In the genomic region with DNA sequence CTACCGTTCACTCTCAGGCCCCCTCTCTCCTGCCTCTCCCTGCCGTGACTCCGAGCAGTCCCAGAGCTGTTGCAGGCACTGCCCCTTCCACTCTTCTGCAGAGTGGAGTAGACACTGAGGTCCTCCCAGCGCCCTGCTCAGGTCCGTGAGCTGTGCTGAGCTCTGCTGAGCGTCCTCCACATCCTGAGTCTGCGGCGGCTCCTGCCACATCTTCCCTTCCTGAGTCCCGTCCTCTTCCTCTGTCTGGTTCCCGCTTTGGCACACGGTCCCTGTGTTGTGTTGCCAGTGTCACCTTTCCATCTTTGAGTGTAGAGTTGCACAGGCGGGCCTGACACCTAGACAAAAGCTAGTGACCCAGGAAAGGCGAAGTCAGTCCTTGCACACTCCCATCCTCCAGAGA, we compare ENCODE assay signal across 11 mouse cellular contexts. TPM values are rescaled to one million over a fixed set of nuclear protein-coding genes. Genes with fewer than 3 reads are reported as not detected.
A peak's percentile ranks its signal among the peaks of the same experiment; 100 is the strongest.
DNase-seq lines count a peak whose midpoint lies in the region; ATAC-seq and TF ChIP-seq lines count a peak whose summit lies in the region.
"Had no signal": no experiment of that assay in that cellular context is flagged by ENCODE, and none has a peak within 500 bp of the region (broad histone marks: within the 10 kb centered on the region; RNA-seq: fewer than 3 reads in every experiment).

No protein-coding gene starts in this region.

- DNase-seq in kidney, adult 2 months, result peak; percentile 21
- DNase-seq in kidney, adult 11 months, result no peak
- no peak for DNase-seq in ES-E14 (ENCODE audit: low read depth, low spot score)
- no peak for DNase-seq in embryonic facial prominence, embryonic 11.5 days (ENCODE audit: low spot score)
- DNase-seq in thymus, postnatal 10 days (ENCODE audit: low spot score in 2 of 2), result no peak
- DNase-seq in thymus, adult 18-20 months, result no peak
- DNase-seq: adrenal gland, adult 2 months; cerebellum, adult 9-10 months; thymus, postnatal 25 days had no signal

- no peaks in the 10 kb centered on the region for H3K9me3 ChIP-seq in ES-E14 (ENCODE audit: control insufficient read depth, insufficient read depth, low read depth, low read length)
- H3K9me3 ChIP-seq in embryonic facial prominence, embryonic 11.5 days (replicated peaks; ENCODE audit: control insufficient read depth, low read length), result no peaks in the 10 kb centered on the region
- H3K9me3 ChIP-seq in limb, embryonic 13.5 days, result no peaks in the 10 kb centered on the region

- ATAC-seq in embryonic facial prominence, embryonic 11.5 days (replicated peaks; ENCODE audit: insufficient number of reproducible peaks, low FRiP score, low TSS enrichment, low read depth), result no peak
- no peak for ATAC-seq in limb, embryonic 13.5 days (ENCODE audit: low FRiP score, low read depth)
- no peak for ATAC-seq in megakaryocyte-erythroid progenitor cell, adult 5-6 weeks (replicated peaks; ENCODE audit: low FRiP score, low TSS enrichment, poor library complexity, severe bottlenecking)

- peak overlapping the region; percentile 46; the same call in 1 of the 2 replicates for H3K9ac ChIP-seq in ES-E14 (ENCODE audit: insufficient read depth, low read depth, low read length, poor library complexity, severe bottlenecking)
- 0 out of 2 replicates have a peak overlapping the region, but pooled peaks have one; percentile 13 for H3K9ac ChIP-seq in embryonic facial prominence, embryonic 11.5 days (replicated peaks; ENCODE audit: low read length)
- no peak overlapping the region for H3K9ac ChIP-seq in limb, embryonic 13.5 days

- no peak for TF ChIP-seq POLR2A in kidney, adult 2 months (IDR thresholded peaks at IDR 0.05; ENCODE audit: low read depth, low read length)

- no peak for TF ChIP-seq CTCF in kidney, adult 2 months (conservative IDR thresholded peaks at IDR 0.05; ENCODE audit: insufficient read depth, insufficient read length, low read depth, low read length)

- 56% methylated on average over 13 of the region's 13 CpGs for WGBS in kidney, adult 2 months
- 69% methylated on average over 13 of the region's 13 CpGs for WGBS in embryonic facial prominence, embryonic 11.5 days
- WGBS in limb, embryonic 13.5 days, result 54% methylated on average over 13 of the region's 13 CpGs

- peak overlapping the region; percentile 42 for H3K27ac ChIP-seq in kidney, adult 2 months (ENCODE audit: insufficient read depth, low read depth, low read length)
- no peak overlapping the region for H3K27ac ChIP-seq in ES-E14 (ENCODE audit: insufficient read depth, low read depth, low read length, poor library complexity, severe bottlenecking)
- peak overlapping the region; percentile 65 for H3K27ac ChIP-seq in embryonic facial prominence, embryonic 11.5 days (replicated peaks; ENCODE audit: low read depth, low read length)
- H3K27ac ChIP-seq in limb, embryonic 13.5 days, result 0 out of 2 replicates have a peak overlapping the region, but pooled peaks have one; percentile 39

- no peaks in the 10 kb centered on the region for H3K36me3 ChIP-seq in kidney, adult 2 months (ENCODE audit: control insufficient read depth, insufficient read depth, low read length)
- H3K36me3 ChIP-seq in ES-E14 (ENCODE audit: control insufficient read depth, insufficient read depth, low read length, poor library complexity, severe bottlenecking), result peaks cover 11% of the 10 kb centered on the region
- H3K36me3 ChIP-seq in embryonic facial prominence, embryonic 11.5 days (replicated peaks; ENCODE audit: control insufficient read depth, insufficient read depth, low read depth, low read length), result no peaks in the 10 kb centered on the region; the same call in 1 of the 2 replicates
- H3K36me3 ChIP-seq in limb, embryonic 13.5 days, result peaks cover 75% of the 10 kb centered on the region

- H3K4me2 ChIP-seq in embryonic facial prominence, embryonic 11.5 days (ENCODE audit: low read depth, low read length), result no peak overlapping the region; the same call in 1 of the 2 replicates
- no peak overlapping the region for H3K4me2 ChIP-seq in limb, embryonic 13.5 days (replicated peaks)

- in situ Hi-C loops in ES-E14 (cut with MboI; ENCODE audit: low sequenced_read_pairs in 2 of 2, unreplicated experiment in 2 of 2), result loop anchor here in 1 of 2 experiments (25.0 kb wide), 1 partner anchor 262 kb away; no protein-coding TSS in a partner anchor

- no peaks in the 10 kb centered on the region for H3K4me1 ChIP-seq in kidney, adult 2 months (ENCODE audit: control insufficient read depth, insufficient read depth, low read length)
- H3K4me1 ChIP-seq in ES-E14 (ENCODE audit: control insufficient read depth in 2 of 2, insufficient read depth in 2 of 2, low read length in 2 of 2, poor library complexity in 1 of 2), result peaks cover 0 to 15% of the 10 kb centered on the region in 2 experiments; a peak in 1 of 4 replicates
- no peaks in the 10 kb centered on the region; the same call in none of the 2 replicates for H3K4me1 ChIP-seq in embryonic facial prominence, embryonic 11.5 days (ENCODE audit: control insufficient read depth, insufficient read depth, low read length)
- H3K4me1 ChIP-seq in limb, embryonic 13.5 days, result peaks cover 23% of the 10 kb centered on the region

- H3K27me3 ChIP-seq in kidney, adult 2 months (replicated peaks; ENCODE audit: control insufficient read depth, insufficient read depth, low read length), result no peaks in the 10 kb centered on the region
- no peaks in the 10 kb centered on the region for H3K27me3 ChIP-seq in embryonic facial prominence, embryonic 11.5 days (ENCODE audit: control insufficient read depth, insufficient read depth, low read length)
- H3K27me3 ChIP-seq in limb, embryonic 13.5 days, result no peaks in the 10 kb centered on the region

- no peak overlapping the region for H3K4me3 ChIP-seq in kidney, adult 2 months (ENCODE audit: insufficient read depth, low read depth, low read length)
- H3K4me3 ChIP-seq in ES-E14 (ENCODE audit: insufficient read depth in 1 of 2, low read depth in 1 of 2, low read length in 2 of 2, poor library complexity in 1 of 2, severe bottlenecking in 1 of 2), result no peak overlapping the region; a peak in 1 of 4 replicates
- no peak overlapping the region for H3K4me3 ChIP-seq in embryonic facial prominence, embryonic 11.5 days (ENCODE audit: low read depth, low read length)
- H3K4me3 ChIP-seq in limb, embryonic 13.5 days, result no peak overlapping the region

TF ChIP-seq in ES-E14, 5 proteins besides CTCF, POLR2A, EP300 and RAD21:
- TF ChIP-seq ZC3H11A (IDR thresholded peaks at IDR 0.05; ENCODE audit: borderline replicate concordance, low read depth, low read length) (no peak), CHD2 (IDR thresholded peaks at IDR 0.05; ENCODE audit: low read depth, low read length) (no peak), ZNF384 (IDR thresholded peaks at IDR 0.05; ENCODE audit: low read depth, low read length) (no peak), MAFK (IDR thresholded peaks at IDR 0.05; ENCODE audit: insufficient read depth, low read depth, low read length) (no peak), HCFC1 (IDR thresholded peaks at IDR 0.05; ENCODE audit: borderline replicate concordance, insufficient read depth, low read length) (no peak)

RNA-seq across cellular contexts. Expression of gene Gan, which starts 42.4 kb away (rescaled TPM):
- polyA plus RNA-seq in kidney, adult 2 months (2012; rRNA removed), result 3.1 and 3.4 TPM in 2 replicates
- total RNA-seq in ES-E14 (2012; rRNA removed), result 6.7 and 7.9 TPM in 2 replicates
- polyA plus RNA-seq in embryonic facial prominence, embryonic 11.5 days (2014; fragmentation: Nextera tagmentation; extraction: Ambion mirVana), result 1.9 and 2.5 TPM in 2 replicates
- 2.7 and 2.8 TPM in 2 replicates for polyA plus RNA-seq in limb, embryonic 13.5 days (2015; fragmentation: Nextera tagmentation; extraction: Ambion mirVana)
- total RNA-seq in megakaryocyte-erythroid progenitor cell, adult 5-6 weeks (2014; fragmentation: Nextera tagmentation), result 9.9 and 14.3 TPM in 2 replicates
- 4.4 and 6.6 TPM in 2 replicates for total RNA-seq in megakaryocyte-erythroid progenitor cell, adult 5-6 weeks (2017)

RNA-seq across cellular contexts. Expression of gene Cmip, which starts 56.5 kb away (rescaled TPM):
- 104 and 112 TPM in 2 replicates for polyA plus RNA-seq in kidney, adult 2 months (2012; rRNA removed)
- 24.5 and 26.3 TPM in 2 replicates for total RNA-seq in ES-E14 (2012; rRNA removed)
- polyA plus RNA-seq in embryonic facial prominence, embryonic 11.5 days (2014; fragmentation: Nextera tagmentation; extraction: Ambion mirVana), result 16.1 and 20.4 TPM in 2 replicates
- polyA plus RNA-seq in limb, embryonic 13.5 days (2015; fragmentation: Nextera tagmentation; extraction: Ambion mirVana), result 13.9 and 14.3 TPM in 2 replicates
- 40.2 and 60.7 TPM in 2 replicates for total RNA-seq in megakaryocyte-erythroid progenitor cell, adult 5-6 weeks (2014; fragmentation: Nextera tagmentation)
- 9.3 and 9.6 TPM in 2 replicates for total RNA-seq in megakaryocyte-erythroid progenitor cell, adult 5-6 weeks (2017)
